Mouse (Mus musculus): Measurements from ENCODE around the gene Ubap2l.

The Ubap2l gene

DNA sequence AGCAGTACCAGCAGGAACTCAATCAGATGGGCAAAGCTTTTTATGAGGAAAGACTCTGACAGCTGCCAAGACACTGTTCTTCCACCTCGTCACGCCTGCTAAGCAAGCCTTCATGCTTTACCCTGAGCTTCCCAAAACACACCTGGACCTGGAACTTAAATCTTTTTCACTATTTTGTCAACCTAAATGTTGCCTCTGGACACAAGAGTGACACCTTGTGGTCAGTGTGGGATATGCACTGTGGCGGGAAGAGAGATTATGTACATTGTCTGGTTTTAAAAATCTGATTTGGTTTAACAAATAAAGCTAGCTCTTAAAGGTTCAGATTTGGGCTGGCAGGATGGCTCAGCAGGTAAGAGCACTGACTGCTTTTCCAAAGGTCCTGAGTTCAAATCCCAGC, 13.1 kb upstream of the Ubap2l start:
- DNase-seq: peak; percentile 34

DNA sequence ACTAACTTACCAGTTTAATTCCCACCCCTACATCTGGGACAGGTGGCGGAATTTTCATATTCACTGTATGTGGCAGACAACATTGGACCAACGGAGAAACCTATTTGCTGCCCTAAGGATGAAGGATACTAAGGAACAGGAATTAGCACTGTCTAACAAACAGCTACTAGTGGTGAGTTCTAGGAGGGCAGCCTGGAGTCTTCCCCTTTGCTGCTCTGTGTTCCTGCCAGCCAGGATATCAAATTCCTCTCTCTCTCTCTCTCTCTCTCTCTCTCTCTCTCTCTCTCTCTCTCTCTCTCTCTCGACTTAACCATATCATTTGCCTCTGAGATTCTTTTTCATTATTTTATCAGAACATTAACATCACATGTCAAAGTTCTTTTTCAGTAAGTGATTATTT, 12.0 kb upstream of the Ubap2l start:
- DNase-seq: no peak

DNA sequence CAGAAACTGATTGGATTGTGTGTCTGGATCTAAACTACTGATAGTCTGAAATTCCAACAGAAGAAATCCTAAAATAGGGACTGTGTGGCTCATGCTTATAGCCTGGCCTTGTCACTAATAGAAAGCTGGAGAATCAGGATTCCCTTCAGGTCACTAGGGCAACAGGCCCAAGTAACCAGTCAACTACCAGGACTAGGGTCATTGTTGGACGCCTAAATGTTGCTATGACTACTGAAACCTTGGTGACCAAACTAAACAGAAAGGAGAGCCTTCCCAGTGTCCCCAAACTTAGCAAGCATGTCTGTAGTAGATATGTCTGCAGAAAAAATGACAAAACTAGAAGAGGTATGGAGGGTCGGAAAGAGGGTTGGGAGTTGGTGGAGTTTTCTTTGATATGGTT, 10.1 kb upstream of the Ubap2l start:
- no peak for DNase-seq

DNA sequence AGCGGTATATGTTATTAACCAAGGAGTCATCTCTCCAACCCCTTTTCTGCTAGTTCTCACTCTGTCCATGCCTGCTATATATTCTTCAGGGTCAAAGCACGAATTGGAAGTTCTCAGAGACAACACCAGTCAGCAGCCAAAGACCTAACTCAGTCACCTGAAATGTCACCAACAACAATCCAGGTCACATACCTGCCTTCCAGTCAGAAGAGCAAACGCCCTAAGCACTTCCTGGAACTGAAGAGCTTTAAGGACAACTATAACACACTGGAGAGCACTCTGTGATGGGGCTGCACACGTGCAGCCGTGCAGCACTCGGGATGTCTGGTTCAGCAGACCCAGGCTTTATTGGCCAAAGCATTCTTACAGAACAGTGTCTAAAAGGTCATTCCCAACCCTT, 9.1 kb upstream of the Ubap2l start:
- DNase-seq: no peak

DNA sequence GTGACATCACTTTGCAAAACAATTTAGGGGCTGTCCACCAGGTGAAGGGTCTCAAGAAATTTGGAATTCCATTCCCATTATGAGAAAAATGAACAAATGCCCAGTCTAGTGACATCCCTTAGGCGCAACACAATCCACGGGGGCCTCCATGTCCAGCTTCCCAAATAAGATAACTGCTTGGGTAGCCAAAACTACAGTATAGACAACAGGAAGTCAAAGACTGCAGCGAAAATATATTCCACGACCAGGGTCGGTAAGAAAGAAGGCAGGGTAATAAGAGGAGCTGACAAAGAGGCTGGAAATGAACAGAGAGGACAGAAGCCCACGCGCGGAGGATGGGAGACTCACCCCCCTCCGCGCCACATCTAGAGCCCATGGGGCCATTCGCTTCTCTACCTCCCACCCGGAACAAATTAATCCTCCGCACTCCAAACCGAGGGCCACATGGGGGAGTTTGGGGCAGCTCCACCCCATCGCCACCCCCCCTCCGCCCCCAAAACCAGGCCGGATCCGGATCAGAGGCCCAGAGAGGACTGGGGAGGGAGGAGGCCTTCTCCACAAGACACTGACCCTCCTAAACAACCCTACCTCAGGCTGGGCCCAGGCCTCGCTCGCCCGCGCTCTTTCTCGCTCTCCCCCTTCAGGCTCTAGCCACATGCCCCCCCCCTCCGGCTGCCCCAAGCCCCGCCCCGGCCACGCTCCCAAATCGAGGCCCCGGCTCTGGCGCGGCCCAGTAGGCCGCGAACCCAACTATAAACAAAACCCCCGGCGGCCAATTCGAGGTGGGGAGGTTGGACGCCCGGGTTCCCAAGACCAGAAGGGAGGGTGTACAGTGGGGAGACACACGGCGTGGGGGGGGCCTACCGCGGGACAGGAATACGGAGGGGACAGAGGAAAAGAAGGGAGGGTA, 732 bp downstream of the Ubap2l start, which contains the start of gene 4933434E20Rik:
Gene 4933434E20Rik (plus strand): TSS at position 196 of the 910 bp plus-strand sequence.
- no peak for DNase-seq

DNA sequence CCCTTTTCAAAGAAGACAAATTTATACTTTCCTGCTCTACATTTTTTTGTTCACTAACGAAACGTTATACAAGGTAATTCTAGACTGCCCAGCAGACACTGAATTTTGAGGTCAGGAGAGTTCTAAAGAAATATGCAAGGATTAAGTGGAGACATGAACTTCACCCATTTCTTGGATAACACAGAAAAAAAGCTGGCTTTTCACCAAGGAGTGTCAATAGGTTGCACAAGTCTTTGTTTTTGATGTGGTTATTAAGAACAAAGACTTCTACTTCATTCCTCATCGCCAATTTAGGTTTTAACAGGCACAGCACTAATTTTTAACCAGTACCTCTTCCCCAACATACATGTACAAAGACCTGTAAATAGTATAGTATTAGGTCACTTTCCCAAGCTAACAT, 2.7 kb downstream of the Ubap2l start:
- DNase-seq: no peak

DNA sequence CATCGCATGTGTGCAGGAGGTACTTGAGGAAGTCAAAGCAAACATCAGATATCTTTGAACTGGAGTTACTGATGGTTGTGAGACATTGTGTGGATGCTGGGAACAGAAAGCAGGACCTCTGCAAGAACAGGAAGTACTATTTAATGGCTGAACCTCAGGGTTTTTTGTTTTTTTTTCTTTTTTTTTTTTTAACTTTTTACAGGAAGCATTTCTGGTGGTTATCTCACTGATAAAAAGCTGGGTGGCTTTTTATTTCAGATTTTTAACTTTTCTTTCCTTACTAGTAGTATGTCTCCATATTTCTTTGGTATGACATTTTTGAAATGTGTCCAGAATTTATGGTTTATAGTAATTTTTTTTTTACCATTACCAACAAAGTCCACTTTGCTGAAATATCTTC, 16.2 kb downstream of the Ubap2l start:
- DNase-seq: no peak

DNA sequence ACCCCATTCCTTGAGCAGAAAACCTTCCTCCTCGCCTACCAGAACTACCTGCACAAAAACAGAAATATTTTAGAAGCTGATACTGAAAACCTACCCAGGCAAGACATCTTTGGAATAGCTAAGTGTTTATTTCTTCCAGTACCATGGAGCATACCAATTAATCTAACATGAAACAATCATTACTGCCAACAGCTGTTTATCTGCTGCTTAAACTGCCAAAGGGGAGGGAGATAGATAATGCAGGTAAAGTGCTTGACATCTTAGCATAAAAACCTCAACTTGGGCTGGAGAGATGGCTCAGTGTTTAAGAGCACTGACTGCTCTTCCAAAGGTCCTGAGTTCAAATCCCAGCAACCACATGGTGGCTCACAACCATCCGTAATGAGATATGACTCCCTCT, 17.8 kb downstream of the Ubap2l start:
- DNase-seq: no peak

DNA sequence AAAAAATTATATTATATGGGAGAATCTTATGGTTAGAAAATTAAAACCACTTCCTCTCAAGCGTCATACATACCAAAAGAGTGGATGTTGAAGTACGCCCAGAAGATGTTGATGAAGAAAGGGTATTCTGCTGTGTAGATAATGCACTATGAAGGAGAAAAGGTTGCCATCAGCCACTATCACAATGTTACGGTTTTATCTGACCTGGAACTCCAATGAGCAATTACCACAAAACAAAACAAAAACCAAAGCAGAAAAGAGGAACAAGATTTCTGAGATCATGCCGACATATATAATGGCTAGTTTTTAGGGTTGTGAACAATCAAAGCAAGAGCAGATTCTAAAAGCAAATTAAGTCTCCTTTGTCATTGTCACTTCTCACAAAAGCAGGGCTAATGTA, 35.8 kb downstream of the Ubap2l start:
- no peak for DNase-seq

DNA sequence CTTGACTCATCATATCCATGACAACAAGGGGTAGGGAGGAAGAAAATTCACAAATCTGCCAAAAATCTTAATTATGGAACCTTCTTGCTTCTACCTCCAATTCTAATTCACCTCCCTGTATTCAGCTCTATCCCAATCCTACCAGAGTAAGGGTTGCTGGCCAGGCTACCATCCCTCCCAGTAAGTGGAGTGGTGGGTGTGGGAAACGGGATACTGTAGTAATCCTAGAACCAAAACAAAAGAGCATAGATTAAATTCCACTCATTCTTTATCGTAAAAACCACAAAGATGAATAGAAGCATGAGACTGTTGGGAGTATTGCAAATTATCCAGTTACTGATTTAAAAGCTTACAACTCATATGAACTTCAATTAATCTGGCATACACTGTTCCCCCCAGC, 42.1 kb downstream of the Ubap2l start:
- no peak for DNase-seq

DNA sequence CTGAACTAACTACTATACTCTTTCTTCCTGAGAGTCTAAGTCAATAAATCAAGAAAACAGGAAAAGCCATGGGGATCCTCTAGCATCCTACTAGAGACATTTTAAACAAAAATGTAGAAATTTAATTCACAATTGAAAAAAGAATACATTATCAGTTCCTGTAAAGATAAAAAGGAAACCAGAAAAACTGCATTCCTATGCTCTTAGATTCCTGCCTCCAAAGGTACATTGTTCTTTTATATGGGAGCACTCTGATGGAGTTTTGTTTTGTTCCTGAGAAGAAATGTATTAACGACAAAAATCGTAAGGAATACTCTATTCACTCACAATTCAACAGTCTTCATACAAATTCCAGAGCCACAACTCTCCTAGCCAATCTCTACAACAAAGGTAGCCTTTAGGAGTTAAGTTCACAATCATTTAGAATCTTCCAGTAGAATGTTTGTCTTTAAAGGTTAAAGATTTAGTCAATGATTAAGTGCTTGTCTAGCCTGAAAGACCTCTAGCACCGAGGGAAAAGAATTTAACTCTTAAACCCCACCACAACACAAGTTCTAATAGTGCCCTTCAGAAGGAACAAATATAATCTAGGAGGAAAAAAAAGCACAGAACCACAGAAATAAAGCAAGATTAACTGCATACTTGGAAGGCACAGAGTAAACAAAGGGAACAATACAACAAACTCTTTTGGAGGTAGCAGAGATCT, 48.2 kb downstream of the Ubap2l start:
- no peak for DNase-seq

DNA sequence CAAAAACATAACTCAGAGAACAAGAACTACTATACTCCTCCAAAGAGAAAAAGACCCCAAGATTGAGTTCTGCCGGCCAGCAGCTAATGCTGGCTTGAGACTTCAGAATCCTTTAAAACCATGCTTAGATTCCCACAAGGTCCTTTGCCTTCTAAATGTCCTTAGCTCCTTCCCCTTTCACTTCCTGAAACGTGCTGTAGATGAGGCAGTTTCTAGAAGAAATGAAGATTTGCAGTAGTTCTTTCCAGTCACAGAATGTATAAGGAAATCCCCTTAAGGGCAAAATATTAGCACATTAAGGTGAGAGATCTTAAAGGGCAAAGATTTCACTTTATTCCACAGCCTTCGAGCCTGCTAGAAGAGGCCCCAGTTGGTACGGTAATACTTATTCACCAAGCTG, 52.6 kb downstream of the Ubap2l start:
- no peak for DNase-seq

DNA sequence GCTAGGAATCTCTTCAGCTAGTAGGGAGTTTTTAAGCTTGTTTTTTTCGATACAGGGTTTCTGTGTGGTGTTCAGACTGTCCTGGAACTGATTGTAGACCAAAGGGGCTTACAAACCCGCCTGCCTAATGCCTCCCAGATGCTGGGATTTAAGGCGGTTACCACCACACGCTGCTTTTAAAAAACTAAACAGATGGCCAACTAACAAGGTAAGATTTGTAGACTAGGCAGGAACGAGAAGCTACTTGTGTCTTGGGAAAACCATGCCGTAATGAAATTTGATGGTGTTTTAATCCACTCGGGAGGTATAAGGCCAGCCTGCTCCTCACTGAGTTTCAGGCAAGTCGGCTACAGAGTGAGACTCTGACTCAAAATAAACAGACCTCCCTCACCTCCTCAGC, 53.3 kb downstream of the Ubap2l start:
- no peak for DNase-seq

DNA sequence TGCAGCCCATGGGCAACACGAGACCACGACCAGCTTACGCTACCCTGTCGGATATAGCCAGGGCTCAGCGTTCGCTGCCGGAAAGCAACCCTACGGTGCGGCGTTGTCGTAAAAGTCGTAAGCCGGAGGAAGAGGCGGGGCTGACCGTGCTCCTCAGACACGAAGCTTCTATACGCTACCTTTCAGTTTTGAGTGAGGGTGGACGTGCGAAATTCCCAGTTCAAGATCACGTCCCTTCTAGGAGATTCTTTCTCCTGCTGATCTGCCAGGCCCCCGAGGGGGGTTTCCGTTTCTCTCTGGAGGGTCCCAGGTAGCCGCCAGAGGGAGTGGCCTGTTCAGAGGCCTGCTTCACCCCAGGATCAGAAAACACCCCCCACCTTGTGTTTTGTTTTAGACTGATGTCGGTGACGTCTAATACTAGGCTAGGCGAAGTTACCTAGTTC, 53.8 kb downstream of the Ubap2l start, which contains the start of gene Hax1:
Gene Hax1 (minus strand): TSS at position 169 of the 443 bp plus-strand sequence.
- peak; percentile 89 for DNase-seq

DNA sequence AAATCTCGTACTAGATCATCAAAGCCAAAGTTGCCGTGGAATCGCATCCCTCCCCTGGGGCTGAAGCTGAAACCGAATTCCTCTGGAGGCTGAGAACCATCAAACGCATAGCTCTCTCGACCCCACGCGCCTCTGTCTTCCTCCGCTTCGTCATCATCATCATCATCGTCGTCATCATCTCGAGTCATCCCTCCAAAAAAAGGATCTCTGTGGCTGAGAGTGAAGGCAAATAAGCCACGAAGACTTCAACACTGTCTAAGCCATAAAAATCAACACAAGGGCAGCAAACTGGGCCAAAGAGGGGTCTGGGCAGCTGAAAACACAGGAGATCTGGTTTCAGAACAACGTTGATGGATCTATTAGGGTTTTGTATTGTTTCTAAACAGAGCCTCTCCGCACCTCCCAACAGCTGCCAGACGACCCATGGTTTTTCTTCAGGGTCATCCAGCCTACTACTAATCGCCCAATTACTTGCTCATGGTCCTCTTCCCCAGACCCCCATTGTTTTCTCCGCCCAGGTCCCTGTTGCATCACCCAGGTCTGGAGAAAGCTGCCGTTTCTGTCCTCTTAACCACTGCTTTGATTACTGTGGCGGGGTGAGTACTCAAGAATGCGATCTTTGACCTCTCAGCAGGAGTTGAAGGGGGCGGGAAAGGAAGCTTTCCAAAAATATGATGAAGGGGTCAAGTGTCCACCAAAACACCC, 54.5 kb downstream of the Ubap2l start:
- DNase-seq: peak; percentile 8

DNA sequence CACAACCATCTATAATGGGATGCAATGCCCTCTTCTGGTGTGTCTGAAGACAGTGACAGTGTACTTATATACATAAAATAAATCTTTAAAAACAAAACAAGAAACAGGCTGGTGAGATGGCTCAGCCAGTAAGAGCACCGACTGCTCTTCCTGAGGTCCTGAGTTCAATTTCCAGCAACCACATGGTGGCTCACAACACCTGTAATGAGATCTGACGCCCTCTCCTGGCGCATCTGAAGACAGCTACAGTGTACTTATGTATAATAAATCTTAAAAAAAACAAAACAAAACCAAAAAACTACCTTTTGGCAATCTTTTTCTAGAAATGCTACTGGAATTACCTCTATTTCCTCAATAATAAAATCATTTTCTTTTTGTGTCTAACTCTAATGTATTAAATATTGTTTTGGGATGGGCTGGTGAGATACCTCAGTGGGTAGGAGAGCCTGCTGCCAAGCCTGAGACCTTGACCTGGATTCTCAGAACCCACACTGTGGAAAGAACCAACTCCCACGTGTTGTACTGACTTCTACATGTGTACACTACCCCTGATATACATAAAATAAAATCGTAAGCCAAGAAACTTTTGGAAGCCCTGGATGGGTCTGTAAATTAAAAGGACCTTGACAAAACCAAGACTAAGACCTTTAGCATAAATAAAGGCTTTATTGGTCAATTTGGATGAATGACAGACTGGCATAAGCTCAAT, 57.5 kb downstream of the Ubap2l start:
- DNase-seq: no peak

DNA sequence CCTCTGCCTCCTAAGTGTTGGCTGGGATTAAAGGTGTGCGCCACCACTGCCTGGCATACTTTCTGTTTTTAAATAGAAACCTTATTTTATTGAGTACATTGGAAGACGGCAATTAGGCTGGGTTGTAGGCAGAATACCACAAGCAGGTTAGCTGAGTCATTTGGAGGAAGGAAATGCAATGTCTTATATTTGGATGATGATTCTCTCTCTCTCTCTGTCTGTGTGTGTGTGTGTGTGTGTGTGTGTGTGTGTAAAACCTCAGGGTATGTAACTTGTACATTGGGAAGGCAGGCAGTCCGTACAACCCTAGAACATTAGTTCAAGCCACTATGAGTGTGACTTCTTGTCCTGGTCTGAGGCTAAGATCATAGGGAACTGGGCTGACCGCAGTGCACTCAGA, 64.6 kb downstream of the Ubap2l start:
- DNase-seq: no peak

DNA sequence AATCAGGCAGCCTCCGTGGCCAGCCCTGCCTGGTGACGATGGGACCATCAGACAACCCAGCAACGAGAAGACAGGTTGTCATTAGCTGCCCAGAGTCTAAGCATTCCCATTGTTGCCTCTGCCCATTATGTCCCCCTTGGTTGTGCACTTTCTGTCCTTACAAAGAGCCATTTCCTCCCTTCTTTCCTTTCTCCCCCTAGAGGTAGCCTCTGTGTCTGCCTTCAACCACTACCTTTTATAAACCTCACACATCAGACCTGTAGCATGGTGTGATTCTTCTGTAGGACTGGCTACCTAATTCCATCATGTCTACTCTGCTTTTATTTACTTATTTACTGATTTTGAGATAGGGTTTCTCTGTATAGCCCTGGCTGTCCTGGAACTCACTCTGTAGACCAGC, 65.2 kb downstream of the Ubap2l start:
- DNase-seq: no peak

DNA sequence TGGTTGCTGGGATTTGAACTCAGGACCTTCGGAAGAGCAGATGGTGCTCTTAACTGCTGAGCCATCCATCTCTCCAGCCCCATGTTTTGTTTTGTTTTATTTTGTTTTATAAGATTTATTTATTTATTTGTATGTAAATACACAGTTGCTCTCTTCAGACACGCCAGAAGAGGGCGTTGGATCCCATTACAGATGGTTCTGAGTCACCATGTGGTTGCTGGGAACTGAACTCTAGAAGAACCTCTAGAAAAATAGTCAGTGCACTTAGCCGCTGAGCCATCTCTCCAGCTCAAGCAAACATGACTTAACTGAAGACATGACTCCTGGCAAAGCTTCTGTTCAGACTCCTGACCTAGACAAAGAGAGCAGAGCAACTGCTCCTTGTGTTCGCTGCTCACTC, 70.0 kb downstream of the Ubap2l start:
- DNase-seq: no peak

DNA sequence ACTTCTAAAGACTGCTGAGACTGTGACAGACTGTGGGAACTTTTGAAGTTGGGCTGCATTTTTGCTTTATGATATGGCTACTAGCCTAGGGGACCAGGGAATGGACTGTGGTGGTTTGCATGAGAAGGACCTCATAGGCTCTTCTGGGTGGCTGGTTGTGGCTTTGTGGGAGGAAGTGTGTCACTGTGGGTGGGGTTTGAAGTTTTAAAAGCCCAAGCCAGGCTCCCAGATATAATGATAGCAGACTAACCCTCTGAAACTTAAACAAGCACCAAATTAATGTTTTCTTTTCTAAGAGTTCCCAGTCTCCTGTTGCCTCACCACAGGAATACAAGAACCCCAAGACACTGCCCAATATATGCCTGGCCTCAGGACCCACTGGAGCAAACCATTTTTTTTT, 75.6 kb downstream of the Ubap2l start:
- DNase-seq: no peak

DNA sequence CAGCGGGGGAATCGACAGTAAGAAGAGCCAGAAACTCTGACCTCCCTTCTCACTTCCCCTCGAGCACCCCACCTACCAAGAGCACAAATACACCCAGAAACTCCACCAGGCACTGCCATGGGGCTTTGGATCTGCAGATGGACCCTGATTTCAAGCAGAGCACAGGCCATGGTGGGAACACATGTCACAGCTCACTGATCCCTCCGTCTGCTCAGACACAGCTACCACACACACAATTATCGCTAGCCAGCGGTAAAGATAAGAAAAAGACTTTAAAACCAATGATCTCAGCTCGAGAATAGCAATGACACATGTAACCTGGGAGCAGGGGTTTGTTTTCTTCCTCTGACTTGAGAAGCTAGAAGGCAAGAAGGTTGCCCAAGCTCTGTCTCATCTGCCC, 83.9 kb downstream of the Ubap2l start:
- no peak for DNase-seq

DNA sequence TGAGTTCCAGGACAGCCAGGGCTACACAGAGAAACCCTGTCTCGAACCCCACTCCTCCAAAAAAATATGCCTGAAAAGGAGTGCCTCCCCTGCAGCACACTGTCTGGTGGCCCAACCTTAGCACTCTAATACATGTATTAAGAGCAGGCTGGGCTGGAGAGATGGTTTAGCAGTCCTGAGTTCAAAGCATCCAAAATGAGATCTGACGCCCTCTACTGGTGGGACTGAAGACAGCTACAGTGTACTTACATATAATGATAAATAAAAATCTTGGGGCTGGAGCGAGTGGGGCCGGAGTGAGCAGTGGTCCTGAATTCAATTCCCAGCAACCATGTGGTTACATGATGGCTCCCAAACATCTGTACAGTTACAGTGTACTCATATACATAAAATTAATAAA, 85.5 kb downstream of the Ubap2l start:
- no peak for DNase-seq

DNA sequence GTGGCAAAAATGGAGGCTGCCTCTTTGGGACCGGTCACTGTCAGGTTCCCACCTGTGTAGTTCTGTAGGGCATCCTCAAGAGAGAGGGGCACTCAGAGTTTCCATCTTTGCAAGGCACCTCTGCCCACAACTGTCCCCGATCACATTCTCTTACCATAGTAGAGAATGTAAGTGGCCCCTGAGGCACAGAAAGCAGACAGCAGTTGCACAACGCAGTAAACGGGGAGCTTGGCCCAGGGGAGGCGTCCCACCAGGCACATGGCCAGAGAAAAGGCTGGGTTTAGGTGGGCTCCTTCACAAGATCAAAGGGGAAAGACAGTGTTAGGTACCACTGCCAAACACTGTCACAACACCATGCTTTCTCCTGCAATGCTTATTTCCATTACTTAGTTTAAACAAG, 86.5 kb downstream of the Ubap2l start:
- no peak for DNase-seq
